Mouse (Mus musculus) monocyte, adult 2 months (primary cell): ENCODE results near the gene Magi1.

Experiments used
- DNase-seq, 2 experiments: peaks; one replicate each; pipeline ENCODE4 v3.0.0; 2022; ENCODE audit warnings: low spot score in 2 of 2, low read depth in 1 of 2

The Magi1 gene

DNA sequence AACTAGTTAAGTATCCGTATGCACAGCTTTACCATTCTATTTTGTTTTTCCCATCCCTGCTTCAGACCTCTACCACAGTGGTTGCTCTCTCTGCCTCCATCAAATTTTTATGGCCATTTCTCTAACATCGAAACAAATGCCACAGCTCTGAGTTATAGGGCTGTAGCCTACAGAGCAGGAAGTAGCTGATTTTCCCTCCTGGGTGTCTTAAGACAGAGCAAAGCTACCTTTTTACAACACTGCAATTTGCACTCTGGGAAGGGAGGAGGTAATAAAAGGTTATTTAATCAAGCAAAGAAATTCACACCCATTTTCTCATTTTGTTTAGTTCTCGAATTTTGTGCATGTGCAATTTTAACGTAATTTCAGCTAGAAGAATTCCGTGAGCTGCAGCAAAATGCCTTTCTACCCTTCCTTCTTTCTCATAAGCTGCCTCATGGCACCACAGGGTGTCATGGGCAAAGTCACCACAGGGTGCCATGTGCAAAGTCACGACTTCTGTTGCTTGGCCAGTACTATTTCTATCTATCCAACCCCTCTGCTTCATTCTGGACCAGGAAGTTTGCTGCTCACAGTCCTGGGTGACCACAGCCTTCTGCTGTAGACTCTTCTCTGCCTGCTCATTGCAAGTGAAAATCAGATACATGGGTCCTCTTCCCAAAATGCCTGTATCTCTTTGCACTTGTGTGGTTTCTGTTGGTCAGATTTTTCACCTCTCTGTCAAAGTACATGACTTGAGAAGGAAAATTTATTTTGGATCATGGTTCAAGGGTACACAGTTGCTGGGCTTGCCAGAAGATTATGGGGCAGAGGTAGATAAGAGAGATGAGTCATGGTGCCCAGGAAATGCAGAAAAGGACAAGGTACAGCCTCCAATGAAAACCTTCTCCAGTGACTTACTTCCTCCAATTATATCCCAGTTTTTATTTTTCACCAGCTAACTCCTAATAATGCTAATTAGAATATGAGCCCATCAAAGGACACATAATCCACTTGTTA is 167.0 kb downstream of the Magi1 start:
- DNase-seq = no peak

DNA sequence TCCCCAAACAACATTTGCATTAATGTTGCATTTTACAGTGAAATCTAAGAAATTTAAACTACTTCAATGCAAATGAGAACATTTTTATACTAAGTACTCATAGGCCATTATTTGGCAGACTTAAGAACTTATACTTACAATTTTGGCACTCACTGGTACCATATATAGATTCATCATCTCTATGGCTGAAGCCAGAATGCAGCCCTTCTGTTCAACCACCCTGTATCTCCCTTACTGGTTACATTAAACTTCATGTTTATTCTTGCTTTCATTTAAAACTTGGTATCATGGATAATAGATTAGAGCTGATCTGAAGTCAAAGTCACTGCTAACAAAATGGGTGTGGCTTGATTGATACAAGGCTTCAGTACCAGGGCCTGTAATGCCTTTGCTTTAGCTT is 171.9 kb downstream of the Magi1 start:
- DNase-seq = no peak

DNA sequence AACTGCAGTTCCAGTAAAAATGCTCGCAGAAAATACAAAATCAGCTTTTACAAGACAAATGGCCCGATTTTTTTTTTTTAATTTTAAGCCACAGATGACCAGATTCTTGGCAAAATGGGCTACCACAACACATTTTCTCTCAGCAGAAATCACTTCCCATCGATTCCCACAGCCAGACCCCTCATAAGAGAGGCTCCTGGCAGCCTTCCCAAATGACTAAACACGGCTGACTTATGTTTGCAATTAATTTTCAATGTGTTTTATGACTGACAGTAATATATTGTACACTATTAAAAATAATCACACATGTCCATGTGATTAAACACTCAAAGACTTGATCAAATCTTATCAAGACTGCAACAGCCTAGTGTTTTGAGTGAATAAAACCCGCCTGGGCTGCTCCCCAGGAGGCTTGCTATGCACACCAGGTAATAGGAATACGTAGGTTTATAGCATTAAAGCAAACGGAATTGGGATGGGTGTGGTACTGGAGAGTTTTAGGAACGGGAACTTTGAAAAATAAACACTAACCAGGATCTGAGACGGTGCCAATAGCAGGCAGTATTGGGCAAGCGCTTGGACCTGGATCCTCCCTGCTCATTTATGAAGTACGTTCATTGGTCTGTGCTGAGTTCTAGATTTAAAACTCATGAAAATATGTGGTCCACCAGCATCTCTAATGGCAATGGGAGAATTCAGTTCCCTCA is 176.2 kb downstream of the Magi1 start:
- DNase-seq = no peak

- no peak for DNase-seq
Observed at GRCm38 (mm10) chr6:94103581-94103980, 180.1 kb downstream of the Magi1 start.

DNA sequence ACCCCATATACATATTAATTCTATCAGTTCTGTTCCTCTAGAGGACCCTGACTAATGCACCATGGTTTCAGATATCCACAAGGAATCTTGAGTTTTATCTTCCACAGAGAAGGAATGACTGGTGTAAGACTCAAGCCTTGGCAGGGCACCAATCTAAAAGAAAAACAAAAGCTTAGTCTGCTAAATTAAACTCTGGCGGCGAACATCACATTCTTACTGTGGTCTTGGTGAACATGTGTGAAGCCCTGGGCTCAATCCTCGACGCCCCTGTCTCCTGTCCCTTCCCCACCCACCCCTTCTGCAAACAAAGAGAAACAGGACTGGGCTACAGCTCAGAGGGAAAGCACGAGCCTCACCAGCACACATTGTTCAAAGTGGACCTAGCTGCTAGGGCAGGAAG is 182.5 kb downstream of the Magi1 start:
- no peak for DNase-seq

- no peak for DNase-seq
Observed at GRCm38 (mm10) chr6:94094924-94095685, 188.6 kb downstream of the Magi1 start.

- no peak for DNase-seq
Observed at GRCm38 (mm10) chr6:94092969-94093597, 190.6 kb downstream of the Magi1 start.

DNA sequence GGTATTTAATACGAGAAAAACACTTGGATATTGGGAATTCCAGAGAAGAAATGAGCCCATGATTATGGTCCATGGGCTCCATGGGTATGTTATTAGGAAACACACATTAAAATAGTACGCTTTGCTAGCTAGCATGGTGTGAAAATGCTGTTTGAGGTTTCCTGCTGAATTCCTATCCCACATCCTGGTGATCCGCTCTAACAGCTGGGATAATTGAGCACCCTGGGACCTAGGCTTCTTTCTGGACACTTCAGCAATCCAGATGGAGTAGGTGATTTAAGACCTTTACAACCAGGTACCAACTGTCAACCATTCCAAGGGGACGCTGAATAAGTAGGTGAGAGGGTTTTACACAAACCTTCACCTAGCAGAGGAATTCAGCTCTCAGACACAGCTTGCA is 191.2 kb downstream of the Magi1 start:
- no peak for DNase-seq

- DNase-seq = no peak
Observed at GRCm38 (mm10) chr6:94086855-94087254, 196.9 kb downstream of the Magi1 start.

GRCm38 (mm10) chr6:94084752-94085151 is 199.0 kb downstream of the Magi1 start:
- no peak for DNase-seq

GRCm38 (mm10) chr6:94083459-94083858 is 200.3 kb downstream of the Magi1 start:
- DNase-seq = no peak

DNA sequence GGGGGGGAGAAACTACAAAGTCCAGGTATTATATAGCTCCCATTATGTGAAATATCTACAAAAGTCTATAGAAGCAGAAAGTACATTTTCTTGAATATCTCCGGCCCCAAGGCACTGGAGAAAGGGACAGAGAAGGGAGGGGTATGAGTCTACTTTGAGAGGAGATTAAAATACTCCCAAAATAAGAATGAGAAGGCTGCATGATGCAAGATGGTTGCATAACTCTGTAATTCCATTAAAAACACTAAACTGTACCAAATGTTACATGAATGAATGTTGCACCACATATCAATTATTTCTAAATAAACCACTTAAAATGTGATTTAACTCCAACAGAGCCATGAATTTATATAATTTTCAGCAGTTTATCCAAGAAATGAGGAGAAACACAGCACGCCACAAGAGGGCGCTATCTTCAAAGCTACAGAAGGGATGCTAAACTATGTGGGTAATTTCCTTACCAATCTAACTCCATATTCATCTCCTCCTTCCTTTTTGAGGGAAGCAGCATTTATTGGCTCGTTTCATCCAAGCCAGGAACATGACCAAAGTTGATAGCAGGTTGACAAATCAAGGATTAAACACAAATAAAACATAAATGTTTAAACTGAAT is 202.7 kb downstream of the Magi1 start:
- DNase-seq = no peak

DNA sequence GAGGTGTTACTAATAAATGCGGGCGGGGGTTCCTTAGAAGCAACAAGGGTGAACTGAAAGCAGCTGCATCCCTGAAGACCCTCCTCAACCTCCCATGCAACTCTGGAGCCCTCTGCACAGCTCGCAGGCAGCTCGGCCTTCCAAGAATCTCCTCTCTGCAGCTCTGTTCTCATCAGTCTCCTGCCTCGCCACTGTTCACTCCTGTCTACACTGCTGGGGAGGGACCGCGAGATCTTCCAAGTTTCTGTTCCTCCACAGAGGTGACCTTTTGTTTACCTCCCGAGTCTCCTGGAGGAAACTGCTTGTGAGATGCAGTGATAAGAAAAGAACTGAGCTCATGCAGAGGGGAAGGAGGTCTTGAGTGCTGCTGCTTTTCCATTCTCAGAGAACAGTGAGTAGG is 204.8 kb downstream of the Magi1 start:
- no peak for DNase-seq

DNA sequence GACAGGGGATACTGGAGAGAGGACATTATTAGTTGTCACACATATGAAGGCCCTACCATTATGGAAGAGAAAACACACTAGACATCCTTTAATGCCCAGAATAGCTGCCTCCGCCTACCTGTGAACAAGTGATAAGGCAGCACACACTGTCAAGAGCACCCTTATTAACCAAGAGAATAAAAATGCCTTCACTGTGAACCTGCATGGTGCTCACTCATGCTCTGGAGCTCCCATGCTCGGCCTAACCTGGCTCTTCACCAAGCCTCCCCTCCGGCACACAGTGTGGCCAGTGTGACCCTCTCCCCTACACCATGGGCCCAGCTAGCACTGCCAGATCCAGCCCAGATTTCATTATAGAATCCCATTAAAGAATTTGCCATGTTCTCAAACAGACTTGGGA is 206.7 kb downstream of the Magi1 start:
- no peak for DNase-seq

- no peak for DNase-seq
Observed at GRCm38 (mm10) chr6:94075990-94076389, 207.7 kb downstream of the Magi1 start.

DNA sequence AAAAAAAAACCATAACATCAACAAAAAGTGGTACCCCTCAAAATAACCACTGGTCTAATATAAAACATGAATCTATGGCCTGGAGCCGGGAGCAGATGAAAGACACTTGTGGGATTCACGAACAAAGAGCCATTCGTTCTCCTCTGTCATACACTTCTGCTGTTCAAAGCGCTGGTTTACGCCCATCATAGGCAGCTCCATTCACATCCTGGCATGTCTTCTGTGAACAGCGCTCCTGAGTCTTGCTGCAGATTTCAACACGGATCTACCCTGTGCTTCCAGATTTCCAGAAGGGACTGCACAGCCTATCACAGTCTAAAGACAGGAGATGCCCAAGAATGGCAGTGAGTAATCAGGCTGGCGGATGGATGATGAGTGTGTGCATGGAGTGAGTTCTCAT is 208.5 kb downstream of the Magi1 start:
- no peak for DNase-seq

DNA sequence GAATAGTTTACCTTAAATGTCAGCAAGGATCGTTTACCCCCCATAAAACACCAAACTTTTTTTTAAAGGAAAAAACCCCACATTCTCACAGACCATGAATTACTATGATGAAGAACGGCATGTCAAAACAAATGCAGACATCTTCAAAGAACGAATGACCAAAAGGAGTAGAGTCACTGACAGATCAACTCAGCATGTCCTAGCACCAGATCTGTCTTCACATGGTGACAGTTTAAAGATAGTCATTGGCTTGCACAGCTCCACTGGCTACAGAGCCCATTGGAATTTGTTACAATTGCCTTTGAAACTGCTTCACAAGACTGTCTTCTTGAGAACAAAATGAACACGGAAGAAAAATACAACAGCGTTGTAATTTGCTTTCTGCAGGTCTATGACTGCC is 212.0 kb downstream of the Magi1 start:
- DNase-seq = no peak

GRCm38 (mm10) chr6:94070702-94071101 is 213.0 kb downstream of the Magi1 start:
- no peak for DNase-seq

GRCm38 (mm10) chr6:94069421-94069820 is 214.3 kb downstream of the Magi1 start:
- DNase-seq = no peak

GRCm38 (mm10) chr6:94067741-94068450 is 215.8 kb downstream of the Magi1 start:
- DNase-seq = no peak
